Mouse (Mus musculus) ovary, adult 18-20 months (tissue): ENCODE results near the gene Gm29776.

Experiments
- DNase-seq: peaks from one replicate; pipeline ENCODE4 v3.0.0; 2022; ENCODE audit warnings: low spot score, mixed read lengths

Gene Gm29776

DNA sequence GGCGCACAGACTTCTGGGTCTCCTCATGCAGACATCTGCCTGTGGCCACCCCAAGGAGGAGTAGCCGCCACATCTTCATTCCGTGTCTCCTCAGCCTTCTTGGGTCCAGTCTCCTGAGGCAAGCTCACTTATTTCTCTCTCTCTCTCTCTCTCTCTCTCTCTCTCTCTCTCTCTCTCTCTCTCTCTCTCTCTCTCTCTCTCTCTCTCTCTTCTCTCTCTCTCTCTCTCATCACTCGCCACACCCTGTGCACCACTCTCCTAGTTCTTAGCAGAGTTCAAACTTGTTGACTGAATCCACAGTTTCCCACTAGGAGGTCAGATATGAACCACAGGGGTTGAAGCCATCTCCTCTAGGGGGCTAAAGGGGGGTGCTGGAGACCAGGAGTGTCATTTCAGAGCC lies at the start of gene Gm29776:
Gene Gm29776, minus strand, starts transcription at position 101 of the 400 bp plus-strand sequence.
- no peak for DNase-seq

DNA sequence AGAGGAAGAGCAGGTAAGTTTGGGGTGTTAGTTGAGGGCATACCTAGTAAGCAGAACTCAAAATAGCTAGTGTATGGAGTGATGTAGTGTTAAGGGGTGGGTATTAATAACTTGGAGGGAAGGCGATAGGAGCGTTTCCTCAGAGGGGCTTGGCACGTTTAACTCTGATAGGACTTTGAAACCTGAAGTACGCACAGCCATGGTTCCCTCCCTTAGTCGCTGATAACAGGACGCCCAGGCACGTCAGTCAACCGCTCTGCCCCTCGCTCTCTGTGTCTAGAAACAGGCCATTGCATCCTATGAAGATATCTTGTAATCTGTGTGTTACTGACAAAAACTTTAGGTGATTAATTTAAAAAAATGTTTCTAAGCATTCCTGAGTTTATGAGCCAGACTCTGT lies 47.4 kb upstream of the Gm29776 start:
- DNase-seq, result no peak

DNA sequence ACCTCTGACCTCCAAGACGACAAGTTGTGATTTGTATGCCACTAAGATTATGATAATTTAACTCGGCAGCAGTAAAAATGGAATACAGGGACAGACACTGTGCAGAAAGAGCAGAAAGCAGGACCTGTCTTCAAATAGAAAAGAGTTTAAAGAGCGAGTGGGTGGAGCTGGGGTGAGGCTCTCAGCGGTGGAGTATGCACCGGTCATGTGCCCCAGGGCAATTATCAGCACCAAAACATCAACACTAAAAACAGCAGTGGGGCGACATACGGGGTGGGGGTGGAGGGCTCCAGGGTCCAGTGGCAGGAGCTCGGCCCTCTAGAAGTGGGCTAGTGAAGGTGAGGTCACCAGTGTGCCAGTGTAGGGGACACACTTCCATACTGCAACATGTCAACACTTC lies 45.8 kb upstream of the Gm29776 start:
- no peak for DNase-seq

DNA sequence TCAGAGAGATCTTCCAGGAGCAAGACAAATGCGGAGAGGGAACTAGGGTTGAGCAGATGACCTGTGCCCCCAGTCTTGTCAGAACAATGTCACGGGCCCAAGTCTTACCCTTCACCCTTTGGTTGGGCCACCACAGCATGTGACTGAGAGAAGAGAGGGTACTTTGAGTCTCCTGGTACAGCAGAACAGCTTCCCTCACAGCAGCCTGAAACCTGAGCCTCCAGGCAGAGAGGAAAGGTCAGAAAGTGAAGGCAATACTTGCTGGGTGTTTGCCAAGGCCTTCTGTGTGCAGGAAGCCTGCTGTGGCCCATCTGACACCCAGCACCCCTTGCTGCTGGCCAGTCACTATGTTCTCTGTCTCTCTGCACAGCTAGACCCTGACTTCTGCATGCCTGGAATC lies 43.7 kb upstream of the Gm29776 start:
- peak; percentile 49 for DNase-seq

DNA sequence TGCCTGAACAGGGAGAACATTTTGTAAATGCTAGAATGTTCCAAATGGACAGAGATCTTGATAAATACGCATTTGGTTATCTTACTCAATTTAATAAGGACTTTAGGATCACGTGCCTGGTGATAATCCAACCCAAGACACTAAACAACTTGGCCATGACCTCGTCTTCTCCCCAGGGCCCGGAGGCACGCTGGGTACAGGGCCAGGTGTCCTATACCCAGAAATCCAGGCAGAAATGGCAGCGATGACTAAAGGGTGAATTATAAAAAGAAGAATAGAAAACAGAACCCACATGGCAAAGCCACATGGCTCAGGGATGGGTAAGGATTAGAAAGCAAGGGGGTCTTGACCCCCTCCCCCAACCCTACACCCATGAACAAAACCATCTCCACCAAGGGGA lies 43.1 kb upstream of the Gm29776 start:
- no peak for DNase-seq

DNA sequence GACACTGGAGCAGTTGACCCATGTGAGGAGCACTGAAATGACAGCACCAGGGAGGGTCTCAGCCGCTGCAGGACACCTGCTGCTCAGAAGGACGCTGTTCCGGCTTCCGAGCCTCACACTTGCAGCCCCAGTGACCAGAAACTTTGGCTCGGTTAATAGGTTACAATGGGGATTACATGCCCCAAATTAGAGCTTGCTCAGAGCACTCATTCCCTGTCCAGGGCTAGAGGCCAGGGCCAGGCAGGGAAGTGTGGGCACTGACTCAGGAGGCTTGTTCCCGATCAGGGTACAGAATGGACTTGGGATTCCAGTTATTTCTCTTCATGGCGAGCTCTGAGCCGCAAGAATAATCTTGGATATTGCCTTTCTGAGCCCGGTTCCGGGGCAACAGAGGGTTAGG lies 39.0 kb upstream of the Gm29776 start:
- no peak for DNase-seq

DNA sequence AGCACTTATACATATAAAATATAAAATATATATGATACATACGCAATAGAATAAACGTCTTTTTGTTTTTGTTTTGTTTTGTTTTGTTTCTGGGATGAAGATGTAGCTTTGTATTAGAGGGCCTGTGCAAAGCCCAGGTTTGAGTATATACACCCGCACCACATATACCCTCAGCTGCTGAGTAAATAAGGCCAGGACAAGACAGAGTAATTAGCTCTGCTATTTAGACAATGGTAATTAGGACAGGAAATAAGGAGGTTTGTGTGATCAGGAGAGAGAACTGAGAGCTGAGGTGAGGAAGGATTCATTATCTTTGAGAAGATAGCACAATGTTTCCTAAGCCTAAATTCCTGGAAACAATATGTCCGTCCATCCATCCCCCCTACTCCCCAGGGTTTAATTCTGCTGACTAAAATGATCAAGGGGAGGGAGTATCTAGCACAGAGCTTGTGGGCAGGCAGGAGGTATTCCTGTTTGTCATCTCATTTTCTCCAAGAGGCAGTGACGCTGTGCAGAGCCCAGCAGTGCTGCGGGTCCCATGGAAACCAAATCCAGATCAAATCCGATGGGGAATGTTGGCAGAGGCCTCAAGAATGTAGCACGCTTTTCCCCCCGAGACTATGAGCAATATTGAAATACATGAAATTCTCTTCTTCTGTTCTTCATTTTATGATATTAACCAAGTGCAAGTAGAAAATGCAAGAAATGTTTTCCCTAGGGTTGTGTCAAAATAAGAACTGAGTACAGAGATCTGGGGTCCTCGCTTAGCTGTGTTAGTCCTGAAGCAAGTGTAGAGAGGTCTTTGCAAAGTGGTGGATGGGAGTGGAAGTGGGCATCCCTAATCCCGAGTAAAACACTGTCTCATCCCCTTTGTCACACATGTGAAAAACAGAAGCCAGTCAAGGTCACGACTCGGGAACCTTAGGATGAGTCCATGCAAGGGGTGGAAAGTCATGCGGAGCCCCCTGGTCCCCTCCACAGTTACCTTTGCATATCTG lies 38.2 kb upstream of the Gm29776 start:
- DNase-seq, result no peak

DNA sequence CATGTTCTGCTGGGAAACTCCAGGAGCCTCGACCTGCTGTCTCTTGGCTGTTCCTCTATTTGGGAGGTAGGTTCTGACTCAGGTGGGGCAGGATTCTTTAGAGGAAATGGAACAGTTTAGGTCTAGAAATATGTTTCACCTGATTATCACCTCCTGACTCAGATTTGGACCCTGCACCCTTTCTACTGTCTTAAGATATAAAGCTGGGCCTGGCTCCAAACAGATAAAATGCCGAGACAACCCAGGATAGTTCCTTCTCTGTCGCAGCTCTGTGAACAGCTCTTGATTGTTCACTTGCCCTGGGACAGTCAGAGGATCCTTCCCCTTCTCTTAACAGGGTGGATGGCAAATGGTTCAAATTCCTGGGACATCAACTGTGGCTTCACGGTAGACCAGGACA lies 36.6 kb upstream of the Gm29776 start:
- DNase-seq, result no peak

DNA sequence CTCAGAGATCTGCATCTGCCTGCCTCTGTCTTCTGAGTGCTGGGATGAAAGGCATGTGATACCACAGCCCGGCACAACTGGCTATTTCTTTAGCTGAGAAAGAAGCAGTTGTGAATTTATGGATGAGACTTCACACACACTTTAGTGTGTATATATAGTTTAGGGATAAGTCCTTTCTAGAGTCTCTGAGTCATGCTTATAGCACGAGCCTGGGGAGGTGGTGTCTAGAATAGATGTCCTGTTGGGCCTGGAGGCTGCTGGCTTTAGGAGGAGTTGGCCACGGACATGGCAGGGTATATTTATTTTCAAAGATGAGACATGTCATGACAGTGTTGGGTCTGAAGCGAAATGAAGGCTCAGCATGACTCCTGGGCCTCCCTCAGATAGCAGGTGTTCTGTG lies 35.4 kb upstream of the Gm29776 start:
- DNase-seq, result no peak

DNA sequence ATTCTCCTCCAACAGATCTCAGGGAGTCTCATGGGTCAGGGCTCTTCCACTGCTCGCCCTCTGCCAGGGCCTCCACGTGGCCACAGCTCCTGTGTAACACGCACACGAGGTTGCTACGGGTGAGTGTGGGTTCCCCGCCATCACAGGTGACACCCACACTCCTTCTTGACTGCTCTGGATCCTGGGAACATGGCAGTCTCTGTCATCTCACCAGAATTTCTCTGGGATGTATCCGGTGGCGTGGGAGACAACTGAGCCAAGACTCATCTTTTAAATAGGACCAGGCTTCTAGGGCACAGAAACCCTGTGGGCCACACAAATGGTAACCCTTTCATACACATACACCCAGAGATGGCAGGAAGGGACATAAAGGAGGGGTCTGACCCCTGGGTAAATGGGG lies 33.6 kb upstream of the Gm29776 start:
- DNase-seq, result no peak

DNA sequence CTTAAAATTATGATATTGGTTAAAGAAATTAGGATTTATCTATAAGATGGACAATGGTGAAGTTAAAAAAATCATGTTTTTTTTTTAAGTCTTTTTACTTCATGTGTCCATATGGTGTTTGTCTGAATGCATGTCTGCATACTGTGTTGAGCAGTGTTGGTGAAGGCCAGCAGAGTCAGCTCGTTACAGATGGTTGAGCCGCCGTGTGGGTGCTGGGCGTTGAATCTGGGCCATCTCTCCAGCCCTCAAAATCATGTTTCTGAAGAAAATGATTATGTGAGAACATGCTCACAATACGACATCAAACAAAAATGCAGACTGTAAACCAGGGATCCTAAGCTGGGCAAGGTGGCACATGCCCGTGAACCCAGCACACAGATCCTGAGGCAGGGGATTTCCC lies 31.7 kb upstream of the Gm29776 start:
- no peak for DNase-seq

DNA sequence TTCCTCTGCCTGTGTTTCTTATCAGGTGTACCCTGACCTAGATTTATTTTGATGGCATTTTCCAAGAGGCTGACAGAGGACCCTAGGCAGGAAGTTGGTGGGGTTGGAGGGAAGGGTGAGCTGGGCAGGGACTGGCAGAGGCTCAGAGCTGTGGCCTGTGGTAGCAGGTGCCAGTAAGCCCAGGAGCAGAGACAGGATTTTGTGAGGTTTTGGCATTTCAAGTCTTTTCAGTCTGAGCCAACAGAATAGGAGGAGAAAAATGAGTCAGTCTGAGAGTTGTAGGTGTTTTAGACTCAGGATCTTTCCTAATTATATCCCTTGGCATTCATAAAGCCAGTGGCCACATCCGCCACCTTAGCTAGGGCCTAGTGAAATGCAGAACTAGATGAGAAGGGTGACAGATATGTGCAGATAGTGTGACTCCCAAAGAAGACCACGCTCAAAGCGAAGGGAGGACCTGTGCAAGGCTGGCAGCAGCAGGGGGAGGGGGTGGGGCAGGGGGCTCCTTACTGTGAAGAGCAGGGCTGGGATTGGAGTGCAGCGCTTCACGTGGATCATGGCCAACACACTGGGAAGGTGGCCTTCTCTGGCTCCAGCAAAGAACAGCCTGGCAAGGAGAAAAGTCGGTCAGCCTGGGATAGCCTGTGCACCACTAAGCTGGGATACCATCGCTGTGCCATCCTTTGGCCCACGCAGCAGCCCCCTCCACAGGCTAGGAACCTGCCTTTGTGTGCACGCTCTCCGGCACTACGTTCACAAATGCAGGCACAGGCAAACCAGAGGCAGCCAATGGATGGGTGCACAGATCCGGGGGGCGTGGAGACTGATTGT lies 30.4 kb upstream of the Gm29776 start:
- DNase-seq, result no peak

DNA sequence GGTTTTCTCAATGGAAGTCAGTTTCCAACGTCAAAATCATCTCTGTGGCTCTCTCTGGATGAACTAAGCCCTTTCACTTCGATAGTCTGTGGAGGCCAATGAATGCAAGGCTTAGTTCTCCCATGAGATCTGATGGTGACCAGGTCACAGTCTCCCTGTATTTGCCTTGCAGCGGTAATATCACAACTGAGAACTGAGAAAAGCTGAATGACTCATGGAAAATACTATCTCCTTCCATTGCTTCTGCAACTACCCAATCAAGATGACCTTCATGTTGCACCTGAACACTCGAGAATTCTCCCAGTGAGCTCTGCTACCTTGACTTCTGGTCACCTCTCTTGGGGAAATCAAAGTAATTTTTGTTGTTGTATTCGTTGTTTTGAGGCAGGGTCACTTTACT lies 28.9 kb upstream of the Gm29776 start:
- no peak for DNase-seq

DNA sequence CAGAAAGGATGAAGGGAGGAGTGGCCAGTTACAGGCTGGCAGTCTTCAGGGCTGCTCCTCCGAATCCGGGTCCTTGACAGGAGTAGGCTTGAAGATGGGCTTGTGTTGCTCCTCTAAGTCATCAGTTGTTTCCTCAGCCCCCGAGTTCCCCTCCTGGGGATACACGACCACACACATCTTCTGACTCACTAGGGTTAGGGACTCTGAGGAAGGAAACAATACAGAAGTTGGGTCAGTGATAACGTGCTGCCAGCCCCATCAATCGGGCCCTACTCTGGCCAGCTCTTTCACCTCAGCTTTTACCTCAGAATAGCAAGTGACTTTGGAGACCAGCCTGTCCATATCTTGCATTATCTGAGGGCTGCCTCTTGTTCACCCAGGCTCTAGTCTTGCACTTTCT lies 25.4 kb upstream of the Gm29776 start:
- no peak for DNase-seq

DNA sequence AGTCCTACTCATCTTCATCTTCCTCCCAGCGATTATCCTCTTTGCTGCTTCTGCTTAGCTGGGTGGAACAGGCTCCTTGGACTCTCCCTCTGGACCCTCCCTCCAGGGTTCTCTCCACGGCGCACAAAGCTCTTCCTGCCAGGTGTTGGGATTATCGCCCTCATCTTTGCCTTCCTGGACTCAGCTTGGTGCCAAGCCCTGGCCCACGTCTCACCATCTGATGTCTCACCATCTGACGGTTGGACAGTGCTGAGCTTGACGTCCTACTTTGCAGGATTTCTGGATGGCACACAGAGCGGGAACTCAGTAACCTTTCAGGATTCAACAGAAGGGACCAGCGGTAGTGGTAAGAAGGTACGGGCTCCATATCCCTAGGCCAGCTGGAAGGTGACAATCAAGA lies 23.1 kb upstream of the Gm29776 start:
- no peak for DNase-seq

DNA sequence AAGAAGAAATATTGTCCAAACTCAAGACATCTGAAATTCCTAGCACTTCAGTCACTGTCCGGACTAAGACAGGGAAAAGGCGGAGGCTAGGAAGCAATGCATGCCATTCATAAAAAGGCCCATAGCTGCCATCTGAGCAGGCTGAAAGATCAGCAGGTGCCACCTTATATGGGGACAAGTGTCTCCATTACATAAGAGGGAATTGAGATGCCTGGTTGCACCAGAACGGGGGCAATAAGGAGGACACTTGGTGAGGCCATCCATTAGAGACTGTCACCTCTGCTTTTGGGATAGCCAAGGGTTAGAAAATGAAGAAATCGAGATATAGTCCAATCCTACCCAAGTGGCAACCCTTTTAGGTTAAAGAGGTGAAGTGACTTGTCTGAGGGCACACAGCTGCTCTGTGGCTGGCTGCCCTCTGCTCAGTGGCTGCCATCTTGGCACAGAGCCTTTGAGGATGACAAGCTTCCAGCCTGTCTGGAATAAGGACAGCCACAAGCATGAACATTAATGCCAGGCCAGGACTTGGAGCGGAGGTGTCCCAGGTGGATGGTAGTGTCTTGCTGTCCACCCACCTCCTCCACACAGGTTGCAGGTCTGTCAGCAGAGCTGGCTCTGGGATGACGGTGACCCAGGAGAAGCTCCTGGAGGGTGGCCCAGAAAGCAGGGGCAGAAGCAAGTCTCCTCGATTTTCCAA lies 22.2 kb upstream of the Gm29776 start:
- DNase-seq, result no peak

DNA sequence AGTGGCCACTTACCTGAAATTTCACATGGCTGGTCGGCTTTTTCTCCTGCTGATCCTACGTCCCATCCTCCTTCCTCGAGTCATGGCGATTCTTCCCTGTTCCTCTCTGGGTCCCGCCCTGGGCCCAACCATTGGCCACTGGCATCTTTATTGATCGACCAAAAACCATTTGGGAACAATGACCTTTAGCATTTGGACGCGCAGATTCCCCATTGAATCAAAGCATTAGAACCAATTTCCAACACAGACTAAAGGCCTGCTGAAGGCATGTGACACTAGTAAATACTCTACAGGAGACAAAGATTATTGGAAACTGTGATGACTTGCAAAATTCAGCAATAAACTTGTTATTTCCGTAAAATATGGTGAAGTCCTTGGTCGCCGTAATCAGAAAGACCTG lies 21.4 kb upstream of the Gm29776 start:
- no peak for DNase-seq

DNA sequence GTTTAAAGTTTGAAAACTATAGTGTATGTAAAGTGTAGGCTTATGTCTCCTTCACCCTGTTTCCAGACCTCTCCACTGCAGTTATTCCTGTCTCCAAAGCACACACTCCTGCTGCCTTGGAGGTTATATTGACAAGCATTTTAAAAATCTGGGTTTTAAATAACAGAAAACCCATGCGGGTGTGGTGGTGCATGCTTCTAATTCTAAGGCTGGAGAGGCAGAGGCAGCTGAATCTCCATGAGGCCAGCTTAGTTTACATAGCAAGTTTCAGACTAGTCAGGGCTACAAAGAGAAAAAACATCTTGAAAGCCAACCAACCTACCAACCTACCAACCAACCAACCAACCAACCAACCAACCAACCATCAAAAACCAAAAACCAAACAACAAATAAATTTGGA lies 16.8 kb upstream of the Gm29776 start:
- no peak for DNase-seq

DNA sequence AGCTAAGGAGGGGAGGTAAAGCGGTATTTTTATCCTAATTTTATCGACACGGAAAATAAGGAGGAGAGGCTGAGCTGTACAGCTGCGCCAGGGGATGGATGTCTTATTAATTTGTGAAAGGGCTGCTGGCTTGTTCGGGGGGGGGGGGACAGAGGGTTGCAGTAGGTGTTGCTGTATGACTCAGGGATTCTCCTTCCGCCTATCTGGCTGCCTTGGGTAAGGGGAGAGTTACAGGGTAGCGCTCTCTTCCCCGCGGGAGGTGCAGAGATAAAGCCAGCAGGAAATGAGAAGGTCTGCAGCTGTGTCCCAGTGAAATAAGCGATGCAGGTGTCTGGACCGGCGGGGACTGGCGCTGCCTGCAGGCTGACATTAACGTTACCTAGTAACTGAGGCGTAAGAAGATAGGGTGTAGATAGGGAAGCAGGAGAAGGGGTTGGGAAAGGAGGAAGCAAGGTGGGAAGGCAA lies 16.0 kb upstream of the Gm29776 start:
- DNase-seq, result no peak

DNA sequence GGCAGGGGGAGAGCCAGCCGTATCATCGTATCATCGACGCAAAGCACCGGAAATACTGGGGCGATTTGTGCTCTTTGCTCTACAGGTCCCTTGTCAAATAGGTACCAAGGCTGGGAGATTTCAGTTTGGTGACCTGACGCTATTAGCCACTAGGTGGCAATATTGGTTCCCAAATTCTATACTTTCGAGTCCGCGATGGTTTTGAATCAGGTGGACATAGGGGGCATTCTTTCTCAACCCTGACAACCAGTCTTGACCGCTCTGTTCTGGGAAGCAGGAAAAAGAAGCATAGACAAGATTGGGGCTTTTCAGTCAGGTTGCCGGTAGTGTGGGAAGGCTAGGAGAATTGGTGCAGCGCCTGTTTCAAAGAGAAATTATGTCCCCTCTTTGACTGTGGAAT lies 15.5 kb upstream of the Gm29776 start:
- DNase-seq, result peak; percentile 29

DNA sequence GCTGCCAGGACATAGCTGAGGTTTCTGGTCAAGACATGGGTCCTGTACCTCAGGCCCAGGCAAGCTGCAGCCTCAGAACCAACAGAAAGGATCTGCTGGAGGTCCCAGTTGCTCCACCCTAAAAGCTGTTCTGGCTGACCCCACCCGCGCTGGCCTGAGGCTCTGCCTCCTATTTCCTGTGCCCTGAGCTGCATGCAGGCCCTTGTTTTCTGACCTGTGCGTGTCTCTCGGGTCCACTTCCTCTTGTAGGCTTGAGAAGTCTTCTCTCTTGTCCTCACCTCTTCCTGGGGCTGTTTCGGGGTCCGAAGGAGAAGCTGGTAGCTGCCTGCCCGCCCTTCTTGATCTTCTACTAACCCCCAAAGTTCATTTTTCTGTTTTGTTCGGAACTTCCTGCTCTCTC lies 14.2 kb upstream of the Gm29776 start:
- no peak for DNase-seq

DNA sequence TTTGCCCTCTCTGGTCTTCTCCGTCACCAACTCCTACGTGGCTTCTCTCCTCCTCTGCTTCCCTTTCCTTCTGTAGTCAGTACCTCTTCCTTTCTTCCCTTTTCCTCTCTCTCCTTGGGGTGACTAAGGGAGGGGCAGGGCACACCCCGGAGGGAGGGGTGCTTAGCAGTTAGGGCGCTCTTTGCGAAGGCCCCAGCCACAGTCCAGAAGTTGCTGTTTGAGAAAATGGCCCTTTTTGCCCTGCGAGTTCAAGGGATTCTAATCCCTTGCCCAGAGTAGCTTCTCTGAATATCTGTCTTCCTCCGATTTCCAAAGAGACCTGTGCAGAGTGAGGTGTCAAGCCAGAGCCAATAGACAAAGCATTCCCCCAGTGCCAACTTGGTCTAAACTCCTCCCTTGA lies 13.4 kb upstream of the Gm29776 start, which contains the start of gene Cebpe:
Gene Cebpe, minus strand, starts transcription at position 101 of the 400 bp plus-strand sequence.
- DNase-seq, result no peak
